Mouse (Mus musculus) G1E (cell line): ENCODE data around the gene Kif2a.

Experiments
- CTCF ChIP-seq: IDR thresholded peaks from 2 replicates; pipeline ENCODE4 v1.5.1; 2012; ENCODE audit warnings: low read depth, low read length, inconsistent platforms, mixed read lengths
- GATA1 ChIP-seq: IDR thresholded peaks from 2 replicates; pipeline ENCODE4 v1.6.1; 2012; ENCODE audit warnings: borderline replicate concordance, low read length, inconsistent platforms, mixed read lengths
- GATA2 ChIP-seq: IDR thresholded peaks from 2 replicates; pipeline ENCODE4 v1.6.1; 2012; ENCODE audit warnings: low read depth, low read length, inconsistent platforms, borderline replicate concordance
- POLR2AphosphoS5 ChIP-seq: IDR thresholded peaks from 2 replicates; pipeline ENCODE4 v1.6.1; 2012; ENCODE audit warnings: low read depth, low read length, inconsistent platforms; ENCODE audit not compliant: insufficient replicate concordance
- TAL1 ChIP-seq: conservative IDR thresholded peaks from 2 replicates; pipeline ENCODE4 v1.6.1; 2012; ENCODE audit warnings: low read depth, low read length, inconsistent platforms, mixed read lengths

GRCm38 (mm10) chr13:107034028-107034920 lies 12.3 kb upstream of the Kif2a start:
- no peak for TF ChIP-seq CTCF
- no peak for TF ChIP-seq GATA2
- no peak for TF ChIP-seq GATA1
- TF ChIP-seq TAL1 = no peak
- no peak for TF ChIP-seq POLR2AphosphoS5
